ENCODE assay signal across 8 mouse cellular contexts in the genomic region with DNA sequence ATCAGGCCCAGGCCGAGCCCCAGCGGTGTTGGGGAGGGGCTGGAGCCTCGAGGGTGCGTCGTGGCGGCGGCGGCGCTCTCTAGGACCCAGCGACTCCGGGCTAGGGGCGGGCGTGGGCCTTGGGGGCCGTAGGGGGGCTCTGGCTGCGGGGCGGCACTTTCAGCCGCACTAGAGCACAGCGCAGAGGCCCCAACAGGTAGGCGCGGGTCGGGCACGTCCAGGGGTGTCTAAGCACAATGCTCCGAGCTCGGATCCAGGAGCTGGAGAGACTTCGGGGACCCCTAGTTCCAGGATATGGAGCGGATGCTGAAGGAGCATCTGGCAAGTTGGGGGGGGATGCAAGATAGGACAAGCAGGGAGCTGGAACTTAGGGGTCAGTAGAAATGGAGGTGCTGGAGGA. TPM values are rescaled to one million over a fixed set of nuclear protein-coding genes. Genes with fewer than 3 reads are reported as not detected.
DNase-seq lines count a peak whose midpoint lies in the region; ATAC-seq and TF ChIP-seq lines count a peak whose summit lies in the region.

No protein-coding gene starts in this region.

- H3K4me3 ChIP-seq in kidney, embryonic 15.5 days (replicated peaks) = peak overlapping the region; percentile 61
- H3K4me3 ChIP-seq in embryonic facial prominence, embryonic 11.5 days (ENCODE audit: low read depth, low read length) = peak overlapping the region; percentile 80
- H3K4me3 ChIP-seq in hindbrain, embryonic 13.5 days = peak overlapping the region; percentile 73
- peak overlapping the region; percentile 77 for H3K4me3 ChIP-seq in lung, embryonic 16.5 days (ENCODE audit: low read length)
- peak overlapping the region; percentile 61 for H3K4me3 ChIP-seq in stomach, postnatal 0 days (ENCODE audit: low read depth, low read length)

- H3K9ac ChIP-seq in kidney, embryonic 15.5 days = peak overlapping the region; percentile 66
- H3K9ac ChIP-seq in embryonic facial prominence, embryonic 11.5 days (replicated peaks; ENCODE audit: low read length) = peak overlapping the region; percentile 95
- peak overlapping the region; percentile 87 for H3K9ac ChIP-seq in hindbrain, embryonic 13.5 days
- H3K9ac ChIP-seq in lung, embryonic 16.5 days (ENCODE audit: low read length) = peak overlapping the region; percentile 87
- peak overlapping the region; percentile 77 for H3K9ac ChIP-seq in stomach, postnatal 0 days (ENCODE audit: low read length)

- peak overlapping the region; percentile 86 for H3K27ac ChIP-seq in kidney, embryonic 15.5 days
- H3K27ac ChIP-seq in embryonic facial prominence, embryonic 11.5 days (replicated peaks; ENCODE audit: low read depth, low read length) = peak overlapping the region; percentile 95
- peak overlapping the region; percentile 87 for H3K27ac ChIP-seq in hindbrain, embryonic 13.5 days
- peak overlapping the region; percentile 94 for H3K27ac ChIP-seq in lung, embryonic 16.5 days (ENCODE audit: low read length)
- H3K27ac ChIP-seq in stomach, postnatal 0 days (replicated peaks) = peak overlapping the region; percentile 78

- no peak for DNase-seq in kidney, adult 8-10 months
- peak; percentile 89 for DNase-seq in embryonic facial prominence, embryonic 11.5 days (ENCODE audit: low spot score)
- DNase-seq in stomach, postnatal 0 days (ENCODE audit: low spot score) = peak; percentile 56
- no peak for DNase-seq in layer of hippocampus, postnatal 14 days (ENCODE audit: low spot score in 2 of 2)
- DNase-seq in right cerebral cortex, postnatal 10 days (ENCODE audit: low spot score in 2 of 2) = no peak

- peaks cover 28% of the 10 kb centered on the region for H3K4me1 ChIP-seq in kidney, embryonic 15.5 days
- H3K4me1 ChIP-seq in embryonic facial prominence, embryonic 11.5 days (ENCODE audit: control insufficient read depth, insufficient read depth, low read length) = peaks cover 4% of the 10 kb centered on the region
- H3K4me1 ChIP-seq in hindbrain, embryonic 13.5 days (replicated peaks) = peaks cover 48% of the 10 kb centered on the region
- peaks cover 12% of the 10 kb centered on the region for H3K4me1 ChIP-seq in lung, embryonic 16.5 days (replicated peaks; ENCODE audit: control insufficient read depth, insufficient read depth, low read length)
- H3K4me1 ChIP-seq in stomach, postnatal 0 days (replicated peaks; ENCODE audit: control insufficient read depth, insufficient read depth) = 0 out of 2 replicates have a peak, but pooled peaks cover 2% of the 10 kb centered on the region

- TF ChIP-seq EP300 in stomach, postnatal 0 days (optimal IDR thresholded peaks at IDR 0.05) = no peak

- H3K4me2 ChIP-seq in kidney, embryonic 15.5 days = peak overlapping the region; percentile 74
- H3K4me2 ChIP-seq in embryonic facial prominence, embryonic 11.5 days (ENCODE audit: low read depth, low read length) = peak overlapping the region; percentile 73
- H3K4me2 ChIP-seq in hindbrain, embryonic 13.5 days = peak overlapping the region; percentile 86
- peak overlapping the region; percentile 63 for H3K4me2 ChIP-seq in lung, embryonic 16.5 days (ENCODE audit: low read depth, low read length)
- H3K4me2 ChIP-seq in stomach, postnatal 0 days (replicated peaks; ENCODE audit: low read depth) = peak overlapping the region; percentile 61

- no peaks in the 10 kb centered on the region for H3K27me3 ChIP-seq in kidney, embryonic 15.5 days
- no peaks in the 10 kb centered on the region for H3K27me3 ChIP-seq in embryonic facial prominence, embryonic 11.5 days (ENCODE audit: control insufficient read depth, insufficient read depth, low read length)
- H3K27me3 ChIP-seq in hindbrain, embryonic 13.5 days = no peaks in the 10 kb centered on the region
- H3K27me3 ChIP-seq in lung, embryonic 16.5 days (ENCODE audit: control insufficient read depth, insufficient read depth, low read depth, low read length) = no peaks in the 10 kb centered on the region
- no peaks in the 10 kb centered on the region for H3K27me3 ChIP-seq in stomach, postnatal 0 days (ENCODE audit: control insufficient read depth, insufficient read depth, low read length)

- no peaks in the 10 kb centered on the region for H3K9me3 ChIP-seq in kidney, embryonic 15.5 days (replicated peaks)
- H3K9me3 ChIP-seq in embryonic facial prominence, embryonic 11.5 days (replicated peaks; ENCODE audit: control insufficient read depth, low read length) = no peaks in the 10 kb centered on the region
- no peaks in the 10 kb centered on the region for H3K9me3 ChIP-seq in hindbrain, embryonic 13.5 days
- H3K9me3 ChIP-seq in lung, embryonic 16.5 days (ENCODE audit: control insufficient read depth, low read length) = no peaks in the 10 kb centered on the region
- H3K9me3 ChIP-seq in stomach, postnatal 0 days (ENCODE audit: control insufficient read depth, low read length) = no peaks in the 10 kb centered on the region

- peaks cover 52% of the 10 kb centered on the region for H3K36me3 ChIP-seq in kidney, embryonic 15.5 days
- H3K36me3 ChIP-seq in embryonic facial prominence, embryonic 11.5 days (replicated peaks; ENCODE audit: control insufficient read depth, insufficient read depth, low read depth, low read length) = peaks cover 18% of the 10 kb centered on the region
- peaks cover 58% of the 10 kb centered on the region for H3K36me3 ChIP-seq in hindbrain, embryonic 13.5 days
- peaks cover 30% of the 10 kb centered on the region for H3K36me3 ChIP-seq in lung, embryonic 16.5 days (ENCODE audit: control insufficient read depth, insufficient read depth, low read length)
- peaks cover 10% of the 10 kb centered on the region for H3K36me3 ChIP-seq in stomach, postnatal 0 days (ENCODE audit: control insufficient read depth, insufficient read depth, low read length)

- 0% methylated on average over 25 of the region's 26 CpGs for WGBS in kidney, embryonic 15.5 days
- under 1% methylated on average over 26 of the region's 26 CpGs for WGBS in embryonic facial prominence, embryonic 11.5 days
- WGBS in hindbrain, embryonic 13.5 days = 0% methylated on average over 26 of the region's 26 CpGs
- under 1% methylated on average over 26 of the region's 26 CpGs for WGBS in lung, embryonic 16.5 days
- under 1% methylated on average over 26 of the region's 26 CpGs for WGBS in stomach, postnatal 0 days

- peak; percentile 8; the same call in 1 of the 2 replicates for TF ChIP-seq CTCF in stomach, postnatal 0 days (IDR thresholded peaks at IDR 0.05; ENCODE audit: low read depth)

- peak; percentile 70 for ATAC-seq in kidney, embryonic 15.5 days (replicated peaks; ENCODE audit: low FRiP score)
- ATAC-seq in embryonic facial prominence, embryonic 11.5 days (replicated peaks; ENCODE audit: insufficient number of reproducible peaks, low FRiP score, low TSS enrichment, low read depth) = peak; percentile 79
- peak; percentile 80 for ATAC-seq in hindbrain, embryonic 13.5 days (ENCODE audit: low FRiP score)
- ATAC-seq in lung, embryonic 16.5 days (ENCODE audit: low read depth) = peak; percentile 81
- ATAC-seq in stomach, postnatal 0 days (ENCODE audit: low FRiP score, low TSS enrichment) = peak; percentile 49; the same call in 1 of the 2 replicates

RNA-seq across cellular contexts. Expression of gene Mfap2, which starts 0.3 kb away (rescaled TPM):
- polyA plus RNA-seq in kidney, embryonic 15.5 days (2015; fragmentation: Nextera tagmentation; extraction: Ambion mirVana) = 340 and 433 TPM in 2 replicates
- polyA plus RNA-seq in embryonic facial prominence, embryonic 11.5 days (2014; fragmentation: Nextera tagmentation; extraction: Ambion mirVana) = 409 and 469 TPM in 2 replicates
- polyA plus RNA-seq in hindbrain, embryonic 13.5 days (2015; fragmentation: Nextera tagmentation; extraction: Ambion mirVana) = 198 and 227 TPM in 2 replicates
- polyA plus RNA-seq in lung, embryonic 16.5 days (2015; fragmentation: Nextera tagmentation; extraction: Ambion mirVana) = 500 and 511 TPM in 2 replicates
- 244 and 247 TPM in 2 replicates for polyA plus RNA-seq in stomach, postnatal 0 days (2015; fragmentation: Nextera tagmentation; extraction: Ambion mirVana)
- total RNA-seq in layer of hippocampus, postnatal 14 days (2021) = 10 to 100 TPM; 11.3 to 14.1 TPM

RNA-seq across cellular contexts. Expression of gene Atp13a2, which starts 23.9 kb away (rescaled TPM):
- polyA plus RNA-seq in kidney, embryonic 15.5 days (2015; fragmentation: Nextera tagmentation; extraction: Ambion mirVana) = 40.5 and 45.3 TPM in 2 replicates
- 19.8 and 26.1 TPM in 2 replicates for polyA plus RNA-seq in embryonic facial prominence, embryonic 11.5 days (2014; fragmentation: Nextera tagmentation; extraction: Ambion mirVana)
- 140 TPM in 2 replicates for polyA plus RNA-seq in hindbrain, embryonic 13.5 days (2015; fragmentation: Nextera tagmentation; extraction: Ambion mirVana)
- polyA plus RNA-seq in lung, embryonic 16.5 days (2015; fragmentation: Nextera tagmentation; extraction: Ambion mirVana) = 34.5 and 35.6 TPM in 2 replicates
- 14.4 and 15.9 TPM in 2 replicates for polyA plus RNA-seq in stomach, postnatal 0 days (2015; fragmentation: Nextera tagmentation; extraction: Ambion mirVana)
- 100 to 1,000 TPM; 206 to 215 TPM for total RNA-seq in layer of hippocampus, postnatal 14 days (2021)

RNA-seq across cellular contexts. Expression of gene Sdhb, which starts 49.5 kb away (rescaled TPM):
- polyA plus RNA-seq in kidney, embryonic 15.5 days (2015; fragmentation: Nextera tagmentation; extraction: Ambion mirVana) = 448 and 457 TPM in 2 replicates
- 428 and 430 TPM in 2 replicates for polyA plus RNA-seq in embryonic facial prominence, embryonic 11.5 days (2014; fragmentation: Nextera tagmentation; extraction: Ambion mirVana)
- polyA plus RNA-seq in hindbrain, embryonic 13.5 days (2015; fragmentation: Nextera tagmentation; extraction: Ambion mirVana) = 442 and 459 TPM in 2 replicates
- polyA plus RNA-seq in lung, embryonic 16.5 days (2015; fragmentation: Nextera tagmentation; extraction: Ambion mirVana) = 347 and 354 TPM in 2 replicates
- 374 and 382 TPM in 2 replicates for polyA plus RNA-seq in stomach, postnatal 0 days (2015; fragmentation: Nextera tagmentation; extraction: Ambion mirVana)
- 100 to 1,000 TPM; 190 to 198 TPM for total RNA-seq in layer of hippocampus, postnatal 14 days (2021)

RNA-seq across cellular contexts. Expression of gene Crocc, which starts 49.8 kb away (rescaled TPM):
- 8.5 and 9.5 TPM in 2 replicates for polyA plus RNA-seq in kidney, embryonic 15.5 days (2015; fragmentation: Nextera tagmentation; extraction: Ambion mirVana)
- 6.8 and 7.5 TPM in 2 replicates for polyA plus RNA-seq in embryonic facial prominence, embryonic 11.5 days (2014; fragmentation: Nextera tagmentation; extraction: Ambion mirVana)
- polyA plus RNA-seq in hindbrain, embryonic 13.5 days (2015; fragmentation: Nextera tagmentation; extraction: Ambion mirVana) = 6.0 and 6.2 TPM in 2 replicates
- 5.3 and 5.5 TPM in 2 replicates for polyA plus RNA-seq in lung, embryonic 16.5 days (2015; fragmentation: Nextera tagmentation; extraction: Ambion mirVana)
- 1.4 and 1.6 TPM in 2 replicates for polyA plus RNA-seq in stomach, postnatal 0 days (2015; fragmentation: Nextera tagmentation; extraction: Ambion mirVana)
- 10 to 100 TPM; 36.3 to 41.7 TPM for total RNA-seq in layer of hippocampus, postnatal 14 days (2021)

Comparison
In these comparisons a context has a peak if more than half of its experiments do, and no peak if none do; other contexts are left out.
1. DNase-seq: peak in embryonic facial prominence, embryonic 11.5 days (single experiment) and stomach, postnatal 0 days (single experiment); none in kidney, adult 8-10 months (0 of 2), layer of hippocampus, postnatal 14 days (0 of 2) and right cerebral cortex, postnatal 10 days (0 of 2).
2. Peak in every context shown above with its lines, with median percentiles within 50 percentile points of each other: ATAC-seq, H3K27ac ChIP-seq, H3K4me2 ChIP-seq, H3K4me3 ChIP-seq and H3K9ac ChIP-seq.